Mouse (Mus musculus): ENCODE results near the gene Vti1b. TPM values are rescaled to one million over a fixed set of nuclear protein-coding genes. Genes with fewer than 3 reads are reported as not detected.
"Not testable (repeated sequence)": the region's sequence is repeated elsewhere in the genome, so short reads cannot be mapped to it uniquely, and the experiment has no call there.

Vti1b gene
- polyA plus RNA-seq (2016; fragmentation: Nextera tagmentation; extraction: Ambion mirVana), result 105 and 109 TPM in 2 replicates

DNA sequence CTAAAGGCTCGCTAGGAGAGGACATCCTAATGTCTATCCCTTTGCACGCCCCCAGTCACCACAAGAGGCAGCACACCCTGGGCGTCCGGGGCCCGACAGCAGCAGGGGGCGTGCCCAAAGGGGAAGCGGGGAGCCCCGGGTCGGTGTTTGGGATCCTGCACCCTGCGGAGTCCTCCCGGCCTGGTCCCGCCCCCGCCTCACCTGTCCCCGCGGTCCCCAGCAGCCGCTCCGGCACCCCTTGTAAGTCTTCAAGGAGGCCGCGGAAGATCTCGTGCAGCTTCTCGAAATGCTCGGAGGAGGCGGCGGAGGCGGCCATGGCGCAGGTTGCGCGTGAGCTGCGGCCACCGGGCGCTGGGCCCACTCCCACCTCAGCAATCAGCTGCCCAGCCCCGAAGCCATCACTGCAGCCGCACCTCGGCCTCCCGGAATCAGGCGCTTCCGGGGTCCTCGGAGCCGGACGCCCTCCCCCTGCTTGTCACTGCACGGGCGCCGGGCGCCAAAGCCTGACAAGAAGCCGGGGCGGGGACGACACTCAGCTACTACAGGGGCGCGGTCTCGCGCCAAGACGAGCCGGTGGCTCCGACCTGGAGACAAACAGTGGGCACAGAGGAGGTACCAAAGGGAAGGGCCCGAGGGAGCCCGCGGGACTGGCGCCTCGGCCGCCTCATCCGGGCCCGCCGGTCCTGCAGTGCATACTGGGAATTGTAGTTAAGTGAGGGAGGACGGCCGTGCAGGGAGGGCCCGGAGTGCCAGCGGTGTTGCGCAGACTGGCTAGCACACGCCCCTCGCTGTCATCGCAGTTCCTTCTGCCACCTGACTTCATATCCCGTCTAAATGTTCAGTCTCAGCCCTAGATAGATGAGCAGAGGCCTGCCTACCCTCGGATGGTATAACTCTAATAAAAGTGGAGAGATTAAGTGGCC is at the start of gene Vti1b:
TSS of gene Vti1b (minus strand) at position 649 of the 923 bp plus-strand sequence.
- DNase-seq (ENCODE audit: low spot score), result peak; percentile 91
- WGBS, result under 1% methylated on average over 73 of the region's 73 CpGs
- Histone ChIP-seq H3K27ac (peak within 1 kb of the TSS; percentile 99), H3K9me3 (no peaks in the 10 kb centered on the region), H3K4me3 (peak within 1 kb of the TSS; percentile 77), H3K36me3 (peaks cover 30% of the 10 kb centered on the region), H3K4me1 (replicated peaks) (peaks cover 15% of the 10 kb centered on the region), H3K27me3 (ENCODE audit: insufficient read depth, poor library complexity, severe bottlenecking) (no peaks in the 10 kb centered on the region)

DNA sequence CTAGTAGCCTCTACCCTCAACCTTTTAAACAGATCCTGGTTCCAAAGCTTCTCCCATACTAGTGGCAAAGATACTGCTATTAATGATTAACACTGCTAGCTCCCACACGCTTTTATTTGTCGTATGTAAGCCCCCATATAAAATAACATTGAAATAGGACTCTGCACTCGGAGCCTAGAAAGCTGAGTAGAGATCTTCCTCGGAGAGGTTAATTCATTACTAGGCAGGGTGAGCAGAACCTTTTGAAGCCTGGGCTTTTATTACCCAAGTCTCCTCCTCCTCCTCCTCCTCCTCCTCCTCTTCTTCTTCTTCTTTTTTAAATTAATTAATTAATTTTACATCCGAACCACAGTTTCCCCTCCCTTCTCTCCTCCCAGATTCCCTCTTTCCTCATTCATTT is 45.0 kb upstream of the Vti1b start:
- Histone ChIP-seq H3K4me3 (no peak overlapping the region), H3K27me3 (ENCODE audit: insufficient read depth, poor library complexity, severe bottlenecking) (no peaks in the 10 kb centered on the region), H3K4me1 (replicated peaks) (no peaks in the 10 kb centered on the region), H3K9me3 (no peaks in the 10 kb centered on the region), H3K36me3 (no peaks in the 10 kb centered on the region), H3K27ac (no peak overlapping the region)
- no peak for DNase-seq (ENCODE audit: low spot score)
- WGBS, result 75% methylated on average over 5 of the region's 5 CpGs

DNA sequence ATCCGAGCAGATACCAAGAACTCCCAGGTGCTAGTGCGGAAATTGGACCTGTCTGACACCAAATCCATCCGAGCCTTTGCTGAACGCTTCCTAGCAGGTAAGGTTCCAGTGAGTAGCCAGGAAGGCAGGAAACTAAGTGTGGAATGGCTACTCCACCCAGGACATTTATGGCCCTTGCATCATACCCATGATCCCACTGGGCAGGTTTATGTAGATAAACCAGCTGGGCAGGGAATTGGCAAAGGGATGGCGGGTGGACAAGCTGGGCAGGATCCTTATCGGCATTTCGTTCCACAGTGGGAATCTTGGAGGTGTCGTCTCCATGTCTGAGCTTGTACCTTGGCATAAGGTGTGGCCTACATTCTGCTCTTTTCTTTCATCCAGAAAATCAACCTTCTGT is 39.0 kb upstream of the Vti1b start:
- H3K36me3 ChIP-seq, result no peaks in the 10 kb centered on the region
- no peak overlapping the region for H3K27ac ChIP-seq
- DNase-seq (ENCODE audit: low spot score), result no peak
- no peaks in the 10 kb centered on the region for H3K9me3 ChIP-seq
- WGBS, result 89% methylated on average over 8 of the region's 8 CpGs
- no peak overlapping the region for H3K4me3 ChIP-seq
- peaks cover 11% of the 10 kb centered on the region; the same call in 1 of the 2 replicates for H3K4me1 ChIP-seq (replicated peaks)
- H3K27me3 ChIP-seq (ENCODE audit: insufficient read depth, poor library complexity, severe bottlenecking), result no peaks in the 10 kb centered on the region

DNA sequence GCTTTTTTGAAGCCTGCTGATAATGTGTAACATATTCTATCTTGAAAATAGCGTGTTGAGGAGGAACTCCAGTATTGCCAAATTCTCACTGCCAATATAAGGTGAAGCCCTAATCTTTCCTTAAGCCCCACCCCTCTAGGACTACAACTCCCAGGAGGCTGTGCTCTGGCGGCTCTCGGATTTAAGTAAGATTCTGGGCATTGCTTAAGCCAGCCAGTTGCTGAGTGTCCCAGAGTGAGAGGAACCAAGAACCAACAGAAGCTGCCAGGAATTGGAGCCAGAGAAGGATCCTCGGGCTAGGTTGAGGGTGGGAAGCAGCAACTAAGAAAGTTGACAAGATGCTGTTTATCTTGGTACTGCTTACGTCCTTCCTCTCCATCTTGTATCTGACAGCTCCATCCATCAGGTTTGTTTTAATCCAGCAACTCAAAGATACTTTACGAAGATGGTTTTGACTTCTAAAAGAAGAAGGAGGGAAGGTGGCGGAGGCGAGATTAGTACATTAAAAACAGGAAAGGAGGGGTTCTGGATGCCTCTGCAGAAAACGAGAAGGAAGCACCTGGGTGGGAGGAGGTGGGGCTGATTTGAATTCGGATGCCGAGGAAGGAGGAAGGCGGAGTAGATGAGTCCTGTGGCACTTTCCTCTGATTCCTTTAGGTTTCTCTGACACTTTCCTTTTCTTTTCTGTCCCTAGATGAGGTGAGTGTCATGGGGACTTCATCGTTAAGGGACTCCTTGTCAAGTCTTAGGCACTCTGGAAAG is 36.4 kb upstream of the Vti1b start, which contains the start of gene Rdh12:
TSS of gene Rdh12 (plus strand) at position 212 of the 762 bp plus-strand sequence.
- WGBS, result 5% methylated on average over 13 of the region's 13 CpGs
- H3K27me3 ChIP-seq (ENCODE audit: insufficient read depth, poor library complexity, severe bottlenecking), result no peaks in the 10 kb centered on the region
- H3K9me3 ChIP-seq, result no peaks in the 10 kb centered on the region
- no peak within 1 kb of the TSS for H3K27ac ChIP-seq
- peak within 1 kb of the TSS; percentile 56 for H3K4me3 ChIP-seq
- DNase-seq (ENCODE audit: low spot score), result peak; percentile 11
- no peaks in the 10 kb centered on the region for H3K36me3 ChIP-seq
- H3K4me1 ChIP-seq (replicated peaks), result peaks cover 11% of the 10 kb centered on the region; the same call in 1 of the 2 replicates

GRCm38 (mm10) chr12:79201882-79202281 is 29.4 kb upstream of the Vti1b start:
- Histone ChIP-seq H3K4me3 (no peak overlapping the region), H3K36me3 (no peaks in the 10 kb centered on the region), H3K27ac (no peak overlapping the region), H3K4me1 (replicated peaks) (no peaks in the 10 kb centered on the region), H3K9me3 (no peaks in the 10 kb centered on the region), H3K27me3 (ENCODE audit: insufficient read depth, poor library complexity, severe bottlenecking) (no peaks in the 10 kb centered on the region)
- WGBS, result 66% methylated on average over 3 of the region's 3 CpGs
- DNase-seq (ENCODE audit: low spot score), result no peak

DNA sequence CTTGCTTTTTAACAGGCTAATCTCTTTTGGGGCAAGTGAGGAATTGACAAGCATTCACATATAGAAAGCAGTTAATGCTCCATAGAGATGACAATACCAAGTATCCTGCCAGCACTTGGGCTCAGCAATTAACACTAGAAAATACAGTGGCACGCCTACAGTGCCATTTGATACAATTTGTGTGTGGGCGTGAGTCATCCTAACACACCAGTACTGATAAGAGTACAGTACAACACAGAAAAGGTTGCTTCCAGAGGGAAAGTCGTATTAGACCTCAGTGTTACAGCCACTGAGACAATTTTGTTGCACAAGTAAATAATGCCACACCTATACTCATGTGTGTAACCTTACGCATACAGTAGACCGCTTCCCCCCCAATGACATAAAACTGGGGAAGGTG is 24.6 kb upstream of the Vti1b start:
- DNase-seq (ENCODE audit: low spot score), result no peak
- H3K9me3 ChIP-seq, result no peaks in the 10 kb centered on the region
- H3K27ac ChIP-seq, result no peak overlapping the region
- WGBS, result 86% methylated on average over 5 of the region's 5 CpGs
- H3K27me3 ChIP-seq (ENCODE audit: insufficient read depth, poor library complexity, severe bottlenecking), result no peaks in the 10 kb centered on the region
- no peak overlapping the region for H3K4me3 ChIP-seq
- H3K36me3 ChIP-seq, result no peaks in the 10 kb centered on the region
- H3K4me1 ChIP-seq (replicated peaks), result no peaks in the 10 kb centered on the region

- Histone ChIP-seq H3K9me3 (no peaks in the 10 kb centered on the region), H3K4me1 (replicated peaks) (peaks cover 15% of the 10 kb centered on the region), H3K27me3 (ENCODE audit: insufficient read depth, poor library complexity, severe bottlenecking) (no peaks in the 10 kb centered on the region), H3K27ac (no peak overlapping the region), H3K4me3 (no peak overlapping the region), H3K36me3 (peaks cover 1% of the 10 kb centered on the region)
- peak; percentile 66 for DNase-seq (ENCODE audit: low spot score)
- 10% methylated on average over 3 of the region's 3 CpGs for WGBS
These were observed 21.0 kb upstream of the Vti1b start for GRCm38 (mm10) chr12:79193441-79193840.

DNA sequence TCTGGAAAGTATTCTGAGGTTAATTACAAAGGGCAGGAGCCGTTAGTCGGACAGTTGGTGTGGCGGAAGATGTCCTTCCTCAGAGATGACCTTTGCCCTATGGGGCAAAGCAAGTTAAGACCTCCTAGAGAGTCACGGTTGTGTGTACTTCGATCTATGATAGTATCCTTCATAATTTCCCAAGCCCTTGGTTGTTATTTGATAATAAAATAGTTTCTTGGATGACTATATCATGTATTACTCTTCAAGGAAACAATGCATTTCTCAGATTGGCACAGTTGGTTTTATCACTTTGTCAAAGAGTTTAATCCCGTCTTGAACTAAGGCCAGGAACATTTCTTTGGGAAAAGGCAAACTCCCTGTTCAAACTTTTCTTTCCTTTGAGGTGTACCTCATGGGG is 19.7 kb upstream of the Vti1b start, which contains the start of gene Rdh11:
TSS of gene Rdh11 (minus strand) at position 101 of the 400 bp plus-strand sequence.
- 60% methylated on average over 6 of the region's 6 CpGs for WGBS
- Histone ChIP-seq H3K4me1 (replicated peaks) (peaks cover 15% of the 10 kb centered on the region), H3K9me3 (no peaks in the 10 kb centered on the region), H3K27me3 (ENCODE audit: insufficient read depth, poor library complexity, severe bottlenecking) (no peaks in the 10 kb centered on the region), H3K27ac (peak within 1 kb of the TSS; percentile 87), H3K36me3 (peaks cover 14% of the 10 kb centered on the region), H3K4me3 (peak within 1 kb of the TSS; percentile 80)
- DNase-seq (ENCODE audit: low spot score), result no peak

- peaks cover 19% of the 10 kb centered on the region for H3K36me3 ChIP-seq
- peak overlapping the region; percentile 80 for H3K4me3 ChIP-seq
- peaks cover 15% of the 10 kb centered on the region for H3K4me1 ChIP-seq (replicated peaks)
- H3K27ac ChIP-seq, result peak overlapping the region; percentile 87
- H3K9me3 ChIP-seq, result no peaks in the 10 kb centered on the region
- 6% methylated on average over 14 of the region's 14 CpGs for WGBS
- no peaks in the 10 kb centered on the region for H3K27me3 ChIP-seq (ENCODE audit: insufficient read depth, poor library complexity, severe bottlenecking)
- DNase-seq (ENCODE audit: low spot score), result peak; percentile 82
These were observed 19.2 kb upstream of the Vti1b start for GRCm38 (mm10) chr12:79191701-79192100.

DNA sequence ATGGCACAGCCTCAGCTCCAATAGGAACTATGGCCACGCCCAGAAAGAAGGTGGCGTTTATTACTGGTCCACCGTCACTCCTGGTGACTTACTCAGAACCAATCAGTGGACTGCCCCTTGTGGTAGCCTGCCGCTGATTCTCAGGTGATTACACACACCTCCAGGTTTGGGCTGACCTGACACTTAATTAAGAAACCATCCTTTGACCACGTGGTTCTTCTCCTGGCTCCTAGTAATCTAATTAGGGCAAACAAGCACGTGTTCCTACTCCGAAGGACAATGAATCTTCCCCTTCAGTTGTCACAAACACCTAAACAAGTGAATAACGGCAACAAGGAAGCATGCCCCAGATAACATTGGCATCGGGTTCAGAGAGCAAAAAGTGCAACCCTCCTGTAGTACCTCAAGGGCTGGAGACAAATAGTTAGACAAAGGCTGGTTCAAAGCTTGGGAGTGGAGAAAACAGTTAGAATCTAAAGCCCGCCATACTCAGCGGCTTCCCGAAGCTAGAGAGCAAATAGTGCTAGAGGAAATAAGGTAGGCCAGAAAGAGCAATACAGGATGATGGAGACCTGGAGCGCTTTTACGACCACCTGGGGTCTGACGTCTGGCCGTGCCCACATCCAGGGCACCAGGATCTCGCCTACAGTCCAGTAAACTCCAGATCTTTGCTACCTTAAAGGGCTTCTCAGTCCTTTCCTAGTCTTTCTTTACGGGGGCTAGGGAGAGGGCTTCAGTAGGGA is 18.6 kb upstream of the Vti1b start:
- under 1% methylated on average over 18 of the region's 18 CpGs for WGBS
- H3K27me3 ChIP-seq (ENCODE audit: insufficient read depth, poor library complexity, severe bottlenecking), result no peaks in the 10 kb centered on the region
- peak overlapping the region; percentile 80 for H3K4me3 ChIP-seq
- peaks cover 15% of the 10 kb centered on the region for H3K4me1 ChIP-seq (replicated peaks)
- H3K9me3 ChIP-seq, result no peaks in the 10 kb centered on the region
- peak; percentile 66 for DNase-seq (ENCODE audit: low spot score)
- H3K36me3 ChIP-seq, result peaks cover 25% of the 10 kb centered on the region
- H3K27ac ChIP-seq, result peak overlapping the region; percentile 87

DNA sequence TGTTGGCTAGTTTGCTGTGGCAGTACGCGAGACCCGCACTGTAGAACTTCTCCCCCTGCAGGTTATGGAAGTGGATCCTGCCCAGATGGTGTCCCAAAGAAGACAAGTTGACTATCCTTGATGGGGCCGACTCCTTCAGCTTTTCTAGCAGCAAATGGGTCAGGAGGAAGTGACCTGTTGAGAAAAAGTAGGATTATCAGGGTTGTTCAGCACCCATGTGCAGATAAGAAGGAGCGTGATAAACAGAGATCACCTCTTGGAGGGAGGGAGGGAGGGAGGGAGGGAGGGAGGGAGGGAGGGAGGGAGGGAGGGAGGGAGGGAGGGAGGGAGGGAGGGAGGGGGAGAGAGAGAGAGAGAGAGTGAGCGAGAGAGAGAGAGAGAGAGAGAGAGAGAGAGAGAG is 12.7 kb upstream of the Vti1b start:
- H3K4me1 ChIP-seq (replicated peaks); DNase-seq (ENCODE audit: low spot score); H3K4me3 ChIP-seq; H3K27ac ChIP-seq; H3K27me3 ChIP-seq (ENCODE audit: insufficient read depth, poor library complexity, severe bottlenecking); H3K9me3 ChIP-seq: not testable (repeated sequence)
- peaks cover 84% of the 10 kb centered on the region for H3K36me3 ChIP-seq
- 90% methylated on average over 5 of the region's 6 CpGs for WGBS

DNA sequence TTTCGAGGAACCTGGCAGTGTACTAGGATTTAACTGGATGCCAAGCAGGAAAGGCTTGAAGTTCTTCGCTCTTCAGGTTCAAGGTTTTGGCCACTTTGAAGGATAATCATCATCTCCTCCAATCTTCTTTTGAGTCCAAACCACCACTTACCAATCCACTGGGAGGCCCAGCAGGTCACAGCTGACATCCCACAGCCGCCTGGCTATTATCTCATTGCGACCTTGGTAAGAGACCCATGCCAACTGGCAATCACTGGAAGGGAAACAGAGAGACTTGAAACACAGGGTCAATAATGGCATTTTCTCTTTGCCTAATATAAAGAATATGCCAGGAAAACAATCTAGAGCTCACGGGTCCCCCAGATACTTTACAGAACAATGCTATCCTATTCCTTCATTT is 3.5 kb upstream of the Vti1b start:
- 88% methylated on average over 5 of the region's 5 CpGs for WGBS
- Histone ChIP-seq H3K4me3 (no peak overlapping the region), H3K9me3 (no peaks in the 10 kb centered on the region), H3K36me3 (peaks cover 57% of the 10 kb centered on the region), H3K27me3 (ENCODE audit: insufficient read depth, poor library complexity, severe bottlenecking) (no peaks in the 10 kb centered on the region), H3K4me1 (replicated peaks) (peaks cover 15% of the 10 kb centered on the region), H3K27ac (no peak overlapping the region)
- no peak for DNase-seq (ENCODE audit: low spot score)

Measured in hindbrain, embryonic 10.5 days (tissue).